Mouse (Mus musculus) splenic B cell, adult 2 months (primary cell): ENCODE measurements around the gene Gm14288.
"Not testable (repeated sequence)": the region's sequence is repeated elsewhere in the genome, so short reads cannot be mapped to it uniquely, and the experiment has no call there.

Experiments used
- DNase-seq: peaks from one replicate; pipeline ENCODE4 v3.0.0-alpha.2; 2011; ENCODE audit warnings: low read depth, low spot score
- H3K27me3 ChIP-seq: 2 replicates; pipeline ENCODE4 v1.6.1; 2012; ENCODE audit warnings: mild to moderate bottlenecking, low read length, moderate library complexity, mixed read lengths; ENCODE audit not compliant: control insufficient read depth, poor library complexity, insufficient read depth, severe bottlenecking
- H3K36me3 ChIP-seq: 2 replicates; pipeline ENCODE4 v1.6.1; 2012; ENCODE audit warnings: mild to moderate bottlenecking, low read length, moderate library complexity, mixed read lengths; ENCODE audit not compliant: control insufficient read depth, poor library complexity, insufficient read depth, severe bottlenecking

Gene Gm14288

DNA sequence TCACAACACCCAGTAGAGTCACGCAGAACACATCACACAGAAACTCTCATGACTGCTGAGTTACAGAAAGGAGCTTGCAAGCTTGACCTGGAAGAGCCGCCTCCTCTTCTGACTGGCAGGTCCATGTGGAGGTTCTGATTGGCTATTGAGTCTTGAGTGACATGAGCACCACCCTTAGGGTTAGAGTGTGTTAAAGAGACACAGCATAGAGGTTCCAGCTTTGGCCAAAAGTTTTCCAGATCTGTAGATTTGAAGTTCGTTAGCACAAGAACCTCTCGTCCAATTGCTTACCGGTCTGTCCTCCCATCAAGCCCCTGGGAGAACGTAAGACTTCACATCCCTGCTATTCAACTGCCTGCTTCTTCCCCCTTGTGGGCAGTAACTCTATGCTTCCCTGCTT lies at the start of gene Gm14288:
TSS of gene Gm14288 (minus strand) at position 101 of the 400 bp plus-strand sequence.
- not testable (repeated sequence) for H3K36me3 ChIP-seq, DNase-seq, H3K27me3 ChIP-seq

DNA sequence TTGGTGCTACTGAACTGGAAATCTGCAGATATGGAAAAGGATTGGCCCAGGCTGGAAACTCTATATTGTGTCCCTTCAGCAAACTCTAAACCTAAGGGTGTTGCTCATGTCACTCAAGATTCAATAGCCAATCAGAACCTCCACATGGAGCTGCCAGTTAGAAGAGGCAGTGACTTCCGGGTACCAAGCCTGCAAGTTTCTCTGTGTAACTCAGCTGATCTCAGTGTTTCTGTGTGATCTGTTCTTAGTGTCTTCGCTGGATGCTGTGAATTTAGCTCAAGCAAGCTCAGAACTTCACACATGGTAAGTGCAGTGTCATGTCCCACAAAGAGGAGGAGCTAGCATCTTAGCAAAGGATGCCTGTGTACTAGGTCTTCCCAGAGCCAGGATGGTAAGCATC lies 59.7 kb downstream of the Gm14288 start, which contains the start of gene Gm2007:
TSS of gene Gm2007 (plus strand) at position 301 of the 400 bp plus-strand sequence.
- H3K27me3 ChIP-seq, H3K36me3 ChIP-seq, DNase-seq: not testable (repeated sequence)
